Mouse (Mus musculus): ENCODE measurements around the gene Tada2b. TPM values are rescaled to one million over a fixed set of nuclear protein-coding genes. Genes with fewer than 3 reads are reported as not detected.

The Tada2b gene
- 33.3 and 37.1 TPM in 2 replicates for polyA plus RNA-seq (2012; ENCODE audit: low replicate concordance)

DNA sequence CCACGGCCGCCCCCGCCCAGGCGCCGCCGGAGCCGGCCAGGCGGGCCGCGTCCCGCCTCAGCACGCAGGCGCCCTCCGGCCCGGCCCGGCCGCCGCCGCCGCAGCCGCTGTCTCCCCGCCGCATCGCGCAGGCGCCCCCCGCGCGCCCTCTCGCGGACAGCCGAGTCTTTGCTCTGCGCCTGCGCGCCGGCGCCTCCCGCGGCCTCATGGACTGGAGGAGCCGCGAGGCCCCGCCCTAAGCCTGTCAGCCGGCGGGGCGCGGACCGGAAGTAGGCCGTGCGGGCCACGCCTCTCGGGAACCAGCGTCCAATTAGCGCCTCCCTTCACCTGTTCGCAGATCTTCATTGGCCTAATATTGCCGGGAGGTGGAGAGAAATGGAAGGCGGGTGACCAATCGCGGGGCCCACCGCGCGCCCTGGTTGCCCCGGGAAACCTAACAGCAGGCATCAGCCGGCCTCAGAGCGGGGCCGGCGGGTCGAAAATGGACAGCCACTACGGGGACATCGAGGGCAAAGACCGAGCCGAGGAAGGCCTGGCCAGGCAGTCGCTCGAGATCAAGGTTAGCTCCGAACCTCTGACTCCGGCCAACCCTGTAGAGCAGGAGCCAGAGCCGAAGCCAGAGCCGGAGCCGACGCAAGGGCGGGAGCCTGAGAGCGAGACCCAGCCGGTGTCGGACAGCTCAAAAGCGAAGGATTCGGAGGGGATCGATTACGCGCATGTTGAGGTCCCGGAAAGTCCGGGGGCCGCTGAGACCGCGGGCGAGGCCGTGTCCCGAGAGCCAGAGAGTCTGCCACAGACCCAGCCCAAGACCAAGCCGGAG is at the start of gene Tada2b, which contains the start of gene Ccdc96:
Tada2b (minus strand) TSS at position 115 of the 820 bp plus-strand sequence.
Ccdc96 (plus strand) TSS at position 418 of the 820 bp plus-strand sequence.

DNA sequence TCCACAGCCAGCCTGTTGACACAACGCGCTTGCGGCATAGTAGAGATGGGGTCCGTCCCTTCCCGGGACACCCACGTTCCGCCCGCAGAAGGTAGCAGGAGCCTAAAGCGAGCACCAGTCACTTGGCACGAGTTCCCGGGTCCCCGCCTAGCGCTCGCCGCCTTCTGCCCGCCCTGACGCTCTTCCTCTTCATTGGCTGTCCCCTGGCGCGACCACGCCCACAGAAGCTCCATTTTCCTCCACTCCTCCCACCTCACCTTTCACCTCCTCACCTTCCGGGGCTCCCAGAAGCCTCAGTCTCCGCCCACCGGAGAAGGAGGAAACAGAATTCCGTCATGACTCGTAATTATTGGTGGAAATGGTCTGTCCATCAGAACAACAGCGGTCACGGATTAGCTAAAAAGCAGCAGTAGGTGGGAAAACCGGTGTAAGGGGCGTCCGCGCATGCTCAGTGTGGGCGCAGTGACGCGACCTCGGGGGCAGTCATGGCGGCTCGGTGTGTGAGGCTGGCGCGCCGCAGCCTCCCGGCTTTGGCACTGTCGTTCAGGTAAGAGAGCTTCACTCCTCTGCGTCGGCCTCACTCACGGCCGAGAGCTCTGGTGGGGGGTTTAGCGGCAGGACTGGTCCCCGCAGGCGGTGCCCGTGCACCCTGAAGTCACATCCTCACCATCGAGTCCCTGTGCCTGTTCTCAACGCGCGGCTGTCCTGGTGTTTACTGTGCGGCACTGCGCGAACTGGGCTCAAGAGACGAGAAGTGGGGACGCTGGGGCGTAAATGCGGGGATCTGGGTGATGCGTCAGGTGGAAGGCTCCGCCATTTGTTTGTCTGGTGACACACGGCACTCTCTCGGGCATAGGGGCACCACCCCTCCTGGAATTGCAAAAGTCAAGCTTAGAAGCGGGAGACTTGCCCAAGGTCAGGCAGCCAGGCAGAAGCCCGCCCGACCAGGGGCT is 19.1 kb downstream of the Tada2b start, which contains the start of gene Grpel1:
Grpel1 (plus strand) TSS at position 290 of the 953 bp plus-strand sequence.

Other genes starting within 250 kb of the Tada2b start
- gene Sorcs2, start 86.1 kb downstream of the Tada2b start, polyA plus RNA-seq (2012; ENCODE audit: low replicate concordance): 0.14 and 0.33 TPM in 2 replicates
- gene Grpel1, start 19.3 kb downstream of the Tada2b start, polyA plus RNA-seq (2012; ENCODE audit: low replicate concordance): 2.7 and 6.6 TPM in 2 replicates
- gene Ccdc96, start 303 bp upstream of the Tada2b start, polyA plus RNA-seq (2012; ENCODE audit: low replicate concordance): 0.17 and 0.26 TPM in 2 replicates
- 17.9 and 19.7 TPM in 2 replicates for gene Tbc1d14, start 109.0 kb upstream of the Tada2b start, polyA plus RNA-seq (2012; ENCODE audit: low replicate concordance)
- 3.6 and 3.8 TPM in 2 replicates for gene D5Ertd579e, start 211.7 kb upstream of the Tada2b start, polyA plus RNA-seq (2012; ENCODE audit: low replicate concordance)